Mouse (Mus musculus) adrenal gland, postnatal 10 days (tissue): ENCODE measurements around the gene Vmn2r65. TPM values are rescaled to one million over a fixed set of nuclear protein-coding genes. Genes with fewer than 3 reads are reported as not detected.

Source experiments
- DNase-seq: peaks from one replicate; pipeline ENCODE4 v3.0.0; 2021; ENCODE audit warnings: mixed read lengths
- long read RNA-seq, 2 experiments: library from polyadenylated mRNA; stranded (forward); transcript quantifications; one replicate each; pipeline ENCODE4 v2.0.0; 2021
- total RNA-seq, 2 experiments: library from RNA; stranded (reverse); gene quantifications; 2 replicates each; pipeline ENCODE4 v1.2.3; 2021

The Vmn2r65 gene
- not detected for total RNA-seq
- long read RNA-seq, experiment 1: 0 reads
- long read RNA-seq, experiment 2: 0 reads

DNA sequence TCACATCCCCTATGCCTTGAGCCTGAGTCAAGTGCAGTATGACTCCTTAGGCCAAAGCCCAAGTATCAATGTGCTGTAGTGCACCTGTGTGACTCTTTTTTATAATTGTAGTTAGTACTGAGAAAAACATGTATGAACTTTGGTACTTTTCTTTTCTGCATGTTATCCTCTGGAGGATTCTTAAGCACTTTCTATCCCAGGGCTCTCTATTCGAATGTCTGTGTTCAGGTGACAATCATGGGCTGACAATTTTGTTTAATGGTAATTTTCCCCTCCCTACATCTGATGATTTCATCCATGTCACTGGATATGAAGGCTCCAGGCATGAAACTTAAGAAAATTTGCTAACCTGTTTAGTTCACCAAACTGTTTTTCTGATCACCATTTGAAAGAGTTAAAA, at the start of gene Vmn2r65:
Gene Vmn2r65, minus strand, starts transcription at position 101 of the 400 bp plus-strand sequence.
- no peak for DNase-seq

DNA sequence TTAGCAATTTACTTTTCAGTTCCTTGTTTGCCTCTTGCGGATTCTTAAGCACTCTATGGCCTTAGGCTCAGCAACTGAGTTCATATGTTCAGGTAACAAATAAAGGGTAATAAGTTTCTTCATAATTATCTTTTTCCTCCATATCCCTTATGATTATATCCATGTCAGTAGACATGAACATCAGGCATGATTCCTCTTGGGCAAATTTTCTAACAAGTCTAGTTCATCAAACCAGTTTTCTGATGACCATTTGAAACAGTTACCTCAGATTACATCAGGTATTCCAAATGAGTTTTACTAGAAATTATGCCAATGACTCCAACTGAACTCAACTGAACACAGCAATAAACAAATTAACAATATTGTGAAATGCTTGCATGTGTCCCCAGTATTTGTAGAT, 48.3 kb upstream of the Vmn2r65 start, which contains the start of gene Vmn2r66:
Gene Vmn2r66, minus strand, starts transcription at position 101 of the 400 bp plus-strand sequence.
- no peak for DNase-seq

DNA sequence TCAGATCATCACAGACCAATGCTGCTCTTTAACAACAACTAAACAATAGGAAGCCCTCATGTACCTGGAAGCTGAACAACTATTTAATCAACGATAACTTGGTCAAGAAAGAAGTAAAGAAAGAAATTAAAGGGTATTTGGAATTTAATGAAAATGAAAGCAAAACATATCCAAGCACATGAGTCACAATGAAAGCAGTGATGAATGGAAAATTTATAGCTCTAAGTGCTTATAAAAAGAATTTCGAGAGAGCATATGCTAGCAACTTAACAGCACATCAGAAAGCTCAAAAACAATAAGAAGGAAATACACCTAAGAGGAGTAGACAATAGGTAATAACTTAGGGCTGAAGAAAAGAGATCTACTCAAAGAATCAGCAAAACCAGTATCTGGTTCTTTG, 32.8 kb upstream of the Vmn2r65 start:
- DNase-seq: no peak

Other genes with a start within 250 kb of the Vmn2r65 start
- gene Olfr291, start 110.6 kb downstream of the Vmn2r65 start, total RNA-seq: not detected
- not detected for gene Vmn2r66, start 48.2 kb upstream of the Vmn2r65 start, total RNA-seq
- gene Vmn2r67, start 191.9 kb upstream of the Vmn2r65 start, total RNA-seq: not detected